Mouse (Mus musculus): ENCODE data around the gene Usp31.

DNA sequence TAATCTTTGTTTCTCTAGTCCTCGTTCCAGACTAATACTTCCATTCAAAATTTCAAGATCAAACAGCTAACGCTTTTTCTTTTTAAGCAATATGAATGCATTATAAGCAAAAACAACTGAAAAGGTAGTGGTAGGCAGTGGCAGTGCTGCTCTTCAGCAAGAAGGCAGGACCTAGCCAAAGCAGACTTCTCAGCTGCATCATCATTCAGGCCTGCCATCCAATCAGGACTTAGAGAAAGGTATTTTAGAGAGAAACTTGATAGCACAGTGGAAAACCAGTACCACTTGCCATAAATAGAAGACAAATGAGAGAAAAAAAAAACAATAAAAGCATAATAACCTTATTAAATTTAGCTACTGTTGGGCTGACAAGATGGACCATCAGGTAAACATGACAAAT is 2.0 kb downstream of the Usp31 start:
- TF ChIP-seq CTCF (IDR thresholded peaks at IDR 0.05; ENCODE audit: borderline replicate concordance, extremely low read depth, insufficient read depth, insufficient read length) = no peak
- no peak for TF ChIP-seq POLR2A (IDR thresholded peaks at IDR 0.05; ENCODE audit: borderline replicate concordance, extremely low read depth, insufficient read depth, insufficient read length, poor library complexity, severe bottlenecking)

Data from brain, embryonic 14.5 days (tissue).